Mouse (Mus musculus) G1E (cell line): ENCODE results near the gene Ceacam16. TPM values are rescaled to one million over a fixed set of nuclear protein-coding genes. Genes with fewer than 3 reads are reported as not detected.
A peak's percentile ranks its signal among the peaks of the same experiment; 100 is the strongest.

Source experiments
- ATAC-seq: 2 replicates; pipeline ENCODE4 v1.8.0; 2016; ENCODE audit warnings: mild to moderate bottlenecking; ENCODE audit not compliant: insufficient number of reproducible peaks, poor library complexity, low FRiP score, severe bottlenecking; ENCODE audit errors: extremely low read depth
- DNase-seq: peaks from one replicate; pipeline ENCODE4 v3.0.0; 2012; ENCODE audit warnings: low spot score
- H3K27me3 ChIP-seq: 2 replicates; pipeline ENCODE4 v1.6.1; 2012; ENCODE audit warnings: mild to moderate bottlenecking, low read length, inconsistent platforms; ENCODE audit not compliant: insufficient read depth
- H3K36me3 ChIP-seq: replicated peaks from 2 replicates; pipeline ENCODE3; 2012; ENCODE audit warnings: mild to moderate bottlenecking, inconsistent platforms
- H3K4me1 ChIP-seq: 2 replicates; pipeline ENCODE4 v1.6.1; 2012; ENCODE audit warnings: low read depth, low read length, inconsistent platforms, mixed read lengths; ENCODE audit not compliant: insufficient read depth
- H3K4me3 ChIP-seq: 2 replicates; pipeline ENCODE4 v1.5.1; 2012; ENCODE audit warnings: low read depth, mild to moderate bottlenecking, inconsistent platforms, low read length, moderate library complexity, mixed read lengths
- H3K9me3 ChIP-seq: replicated peaks from 2 replicates; pipeline ENCODE4 v1.6.1; 2012; ENCODE audit warnings: inconsistent platforms
- CTCF ChIP-seq: IDR thresholded peaks from 2 replicates; pipeline ENCODE4 v1.5.1; 2012; ENCODE audit warnings: low read depth, low read length, inconsistent platforms, mixed read lengths
- GATA1 ChIP-seq: IDR thresholded peaks from 2 replicates; pipeline ENCODE4 v1.6.1; 2012; ENCODE audit warnings: borderline replicate concordance, low read length, inconsistent platforms, mixed read lengths
- GATA2 ChIP-seq: IDR thresholded peaks from 2 replicates; pipeline ENCODE4 v1.6.1; 2012; ENCODE audit warnings: low read depth, low read length, inconsistent platforms, borderline replicate concordance
- POLR2AphosphoS5 ChIP-seq: IDR thresholded peaks from 2 replicates; pipeline ENCODE4 v1.6.1; 2012; ENCODE audit warnings: low read depth, low read length, inconsistent platforms; ENCODE audit not compliant: insufficient replicate concordance
- TAL1 ChIP-seq: conservative IDR thresholded peaks from 2 replicates; pipeline ENCODE4 v1.6.1; 2012; ENCODE audit warnings: low read depth, low read length, inconsistent platforms, mixed read lengths
- polyA plus RNA-seq: library from polyadenylated mRNA; stranded (reverse); fragments of >175 nt; gene quantifications from 2 replicates; pipeline ENCODE4 v1.2.3, GENCODE M21; 2012
- total RNA-seq, 2 experiments: library from RNA; stranded (forward) in 1 of 2; stranded (reverse) in 1 of 2; fragments of 200-1000 nt in 1 of 2; fragments of >200 nt in 1 of 2; fragmentation: Nextera tagmentation in 1 of 2; gene quantifications; 2 replicates each; pipeline ENCODE4 v1.2.3; 2014 to 2017

The Ceacam16 gene
- total RNA-seq (2014; fragmentation: Nextera tagmentation), result 1.7 and 4.1 TPM in 2 replicates
- total RNA-seq (2017), result 2.3 and 2.8 TPM in 2 replicates
- 2.2 and 3.2 TPM in 2 replicates for polyA plus RNA-seq

DNA sequence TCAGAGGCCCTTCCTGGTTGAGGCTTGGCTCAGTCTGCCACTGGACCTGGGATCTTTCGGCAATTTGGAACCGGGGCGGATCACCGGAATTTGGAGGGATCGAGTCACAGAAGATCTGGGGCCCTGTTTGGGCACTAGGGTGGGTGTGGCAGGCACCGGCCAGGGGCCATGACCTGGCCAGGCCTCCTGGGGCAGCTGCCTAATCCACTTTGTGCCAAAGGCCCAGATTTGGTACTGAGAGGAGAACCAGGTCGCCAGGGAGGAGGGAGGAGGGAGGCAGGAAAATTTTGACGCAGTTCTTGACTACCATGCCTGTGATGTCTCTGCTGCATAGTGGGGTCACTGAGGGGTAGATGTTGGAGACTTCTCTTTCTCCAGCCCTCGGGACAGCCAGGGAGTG, at the start of gene Ceacam16:
Ceacam16 (minus strand) TSS at position 101 of the 400 bp plus-strand sequence.
- no peaks in the 10 kb centered on the region for H3K36me3 ChIP-seq
- H3K9me3 ChIP-seq, result no peaks in the 10 kb centered on the region
- DNase-seq (no peak), ATAC-seq (no peak)
- TF ChIP-seq POLR2AphosphoS5 (no peak), GATA2 (no peak), GATA1 (no peak), CTCF (no peak), TAL1 (no peak)
- H3K4me3 ChIP-seq, result no peak within 1 kb of the TSS
- H3K4me1 ChIP-seq, result no peaks in the 10 kb centered on the region
- H3K27me3 ChIP-seq, result peaks cover 22% of the 10 kb centered on the region; the same call in 1 of the 2 replicates

DNA sequence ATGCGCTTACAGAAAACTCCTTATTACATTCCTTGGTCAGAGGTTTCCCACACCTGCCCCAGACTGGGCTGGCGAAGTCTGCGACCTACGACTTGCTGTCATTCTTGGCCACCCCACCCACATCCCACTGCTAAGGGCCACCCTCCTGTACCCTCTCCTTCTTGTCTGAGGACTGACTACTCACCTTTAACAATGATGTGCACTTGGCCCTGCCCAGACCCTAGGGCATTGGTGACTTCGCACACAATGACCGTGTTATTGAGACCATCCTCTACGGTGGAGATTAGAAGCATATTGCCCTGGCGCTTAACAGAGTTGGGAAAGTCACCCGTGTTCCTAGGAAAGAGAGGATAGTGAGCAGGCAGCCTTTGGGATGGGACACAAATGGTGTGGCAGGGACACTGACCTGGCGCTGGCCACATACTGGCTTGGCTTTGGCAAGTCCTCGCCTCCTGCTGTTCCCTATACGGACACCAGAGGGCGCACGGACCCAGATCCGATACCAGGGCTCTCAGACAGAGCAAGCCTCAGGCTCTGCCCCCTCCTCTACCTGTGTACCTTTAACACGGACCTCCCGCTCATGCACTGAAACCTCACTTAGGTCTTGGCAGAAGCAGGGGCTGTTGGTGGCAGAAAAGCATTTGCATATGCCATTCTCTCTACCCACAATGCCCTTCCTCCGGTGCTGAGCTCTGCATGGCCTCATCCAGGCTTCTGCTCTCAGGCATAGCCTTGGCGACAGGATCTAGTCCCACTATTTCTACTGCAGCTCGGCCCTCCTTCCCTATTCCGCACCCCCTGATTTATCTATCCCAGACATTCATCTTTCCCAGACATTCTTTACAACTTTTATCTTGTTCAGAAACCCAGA, 49.6 kb upstream of the Ceacam16 start:
- Histone ChIP-seq H3K36me3 (no peaks in the 10 kb centered on the region), H3K9me3 (no peaks in the 10 kb centered on the region), H3K27me3 (no peaks in the 10 kb centered on the region), H3K4me1 (no peaks in the 10 kb centered on the region), H3K4me3 (no peak overlapping the region)
- peak; percentile 42 for DNase-seq
- no peak for ATAC-seq
- TF ChIP-seq POLR2AphosphoS5 (no peak), TAL1 (no peak), CTCF (peak; percentile 90), GATA2 (no peak), GATA1 (no peak)

DNA sequence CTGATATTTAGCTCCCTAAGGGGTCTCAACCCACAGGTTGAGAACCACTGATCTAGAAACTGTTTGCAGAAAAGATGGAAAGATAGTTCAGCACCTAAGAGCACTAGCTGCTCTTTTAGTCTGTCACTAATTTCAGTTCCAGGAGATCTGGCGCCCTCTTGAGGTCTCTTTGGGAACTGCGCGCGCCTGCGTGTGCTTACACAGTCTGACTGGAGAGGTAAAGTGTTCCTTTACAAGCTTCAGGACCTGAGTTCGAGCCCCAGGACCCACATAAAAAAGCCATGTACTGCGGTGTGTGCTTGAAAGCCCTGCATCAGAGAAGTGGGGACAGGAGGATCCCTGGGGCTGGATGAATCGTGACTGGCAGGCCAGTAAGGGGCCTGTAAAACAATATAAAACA, 28.8 kb upstream of the Ceacam16 start:
- DNase-seq (no peak), ATAC-seq (no peak)
- Histone ChIP-seq H3K9me3 (no peaks in the 10 kb centered on the region), H3K4me3 (no peak overlapping the region), H3K36me3 (no peaks in the 10 kb centered on the region), H3K4me1 (0 out of 2 replicates have a peak, but pooled peaks cover 2% of the 10 kb centered on the region), H3K27me3 (peaks cover 6% of the 10 kb centered on the region; the same call in 1 of the 2 replicates)
- peak; percentile 40; the same call in 1 of the 2 replicates for TF ChIP-seq CTCF
- no peak for TF ChIP-seq GATA1

DNA sequence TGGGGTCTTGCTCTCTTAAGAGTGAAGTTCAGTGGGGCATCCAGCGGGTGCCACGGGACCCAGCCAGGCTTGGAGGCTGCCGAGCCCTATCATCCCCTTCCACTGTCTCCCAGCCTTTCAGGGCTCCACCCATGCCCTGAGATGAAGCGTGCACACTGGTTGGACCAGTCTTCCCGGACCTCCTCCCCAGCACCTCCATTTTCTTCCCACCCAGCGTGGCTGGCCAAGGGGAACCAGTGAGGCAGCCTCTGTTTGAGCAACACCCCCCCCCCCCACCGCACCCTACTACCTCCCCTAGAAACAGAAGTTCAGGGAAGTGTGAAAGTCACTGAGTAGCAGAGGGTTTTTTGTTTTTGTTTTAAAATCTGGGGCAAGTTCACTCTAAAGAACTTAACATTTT, 26.8 kb upstream of the Ceacam16 start, which contains the start of gene Ceacam19:
Ceacam19 (minus strand) TSS at position 117 of the 400 bp plus-strand sequence.
- ATAC-seq (no peak), DNase-seq (no peak)
- 0 out of 2 replicates have a peak, but pooled peaks cover 2% of the 10 kb centered on the region for H3K4me1 ChIP-seq
- H3K4me3 ChIP-seq, result no peak within 1 kb of the TSS
- H3K36me3 ChIP-seq, result no peaks in the 10 kb centered on the region
- TF ChIP-seq POLR2AphosphoS5, result no peak
- H3K27me3 ChIP-seq, result peaks cover 6% of the 10 kb centered on the region; the same call in 1 of the 2 replicates
- H3K9me3 ChIP-seq, result no peaks in the 10 kb centered on the region

DNA sequence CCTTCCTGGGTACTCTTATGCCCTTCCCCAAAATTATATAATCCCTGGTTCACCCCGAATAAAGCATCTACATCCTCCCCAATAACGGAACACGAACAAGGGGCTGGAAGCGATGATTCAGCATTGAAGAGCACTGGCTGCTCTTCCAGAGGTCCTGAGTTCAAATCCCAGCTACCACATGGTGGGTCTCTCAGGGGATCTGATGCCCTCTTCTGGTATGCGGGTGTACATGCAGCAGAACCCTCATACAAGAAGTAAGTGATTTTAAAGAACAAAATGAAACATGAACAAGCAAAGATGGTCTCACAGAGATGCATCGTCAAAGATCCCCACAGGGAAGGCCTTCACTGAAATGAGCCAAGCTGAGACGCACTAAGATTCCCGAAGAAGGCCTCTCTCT, 19.7 kb upstream of the Ceacam16 start:
- H3K27me3 ChIP-seq, result peaks cover 3% of the 10 kb centered on the region; the same call in 1 of the 2 replicates
- H3K4me3 ChIP-seq, result no peak overlapping the region
- H3K9me3 ChIP-seq, result no peaks in the 10 kb centered on the region
- TF ChIP-seq TAL1 (no peak), GATA2 (no peak), GATA1 (no peak), POLR2AphosphoS5 (no peak), CTCF (no peak)
- DNase-seq (no peak), ATAC-seq (no peak)
- no peaks in the 10 kb centered on the region for H3K36me3 ChIP-seq
- peaks cover 4% of the 10 kb centered on the region; the same call in 1 of the 2 replicates for H3K4me1 ChIP-seq

DNA sequence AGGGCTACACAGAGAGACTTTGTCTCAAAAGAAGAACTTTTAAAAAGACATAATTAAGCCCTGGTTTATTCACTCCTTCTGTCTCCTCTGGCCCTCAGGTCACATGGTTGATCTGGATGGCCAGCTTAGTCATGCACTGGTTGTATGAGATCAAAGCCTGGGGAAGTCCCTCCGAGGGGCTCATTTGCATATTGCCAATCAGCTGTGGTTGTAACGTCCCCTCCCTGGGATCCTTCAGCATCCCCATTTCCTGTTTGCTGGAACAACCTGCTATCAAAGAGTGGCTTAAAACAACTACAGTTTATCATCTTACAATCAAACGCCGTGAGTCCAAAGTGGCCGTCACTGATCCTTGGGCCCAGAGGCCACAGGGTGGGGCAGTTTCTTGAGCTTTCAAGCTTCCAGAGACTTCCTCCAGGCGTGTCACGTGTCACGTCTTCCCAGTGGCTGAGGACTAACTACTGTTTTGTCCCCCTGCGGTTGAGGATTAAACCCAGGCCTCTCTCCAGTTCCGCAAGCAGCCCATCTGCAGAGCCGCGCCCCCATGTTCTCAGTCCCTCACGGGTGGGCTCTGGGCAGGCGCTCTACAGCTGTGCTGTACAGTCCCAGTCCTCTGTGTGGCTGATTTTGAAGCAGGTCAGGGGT, 15.8 kb upstream of the Ceacam16 start:
- peaks cover 6% of the 10 kb centered on the region for H3K4me1 ChIP-seq
- H3K9me3 ChIP-seq, result no peaks in the 10 kb centered on the region
- H3K4me3 ChIP-seq, result no peak overlapping the region
- no peak for TF ChIP-seq TAL1
- TF ChIP-seq GATA2, result no peak
- ATAC-seq (peak; percentile 43), DNase-seq (no peak)
- H3K27me3 ChIP-seq, result peaks cover 3% of the 10 kb centered on the region; the same call in 1 of the 2 replicates
- H3K36me3 ChIP-seq, result no peaks in the 10 kb centered on the region
